Mouse (Mus musculus) hindbrain, embryonic 14.5 days (tissue): ENCODE measurements at regions not wholly inside any gene's neighbourhood (a gene's known extent, or its start where the extent isn't known, plus 50 kb on each side); places are given as distances from the start of the nearest gene placed in this dataset.

Experiments
- ATAC-seq: fragments of 200-750 bp; cut with Nextera tagmentation; 2 replicates; pipeline ENCODE4 v1.8.0; 2017; ENCODE audit warnings: moderate number of reproducible peaks, mild to moderate bottlenecking, moderate TSS enrichment, moderate library complexity; ENCODE audit not compliant: low FRiP score
- DNase-seq: peaks from one replicate; pipeline ENCODE4 v3.0.0-alpha.2; 2015; ENCODE audit warnings: low spot score
- H3K27ac ChIP-seq: fragments of 300-500 bp; sonication (generic); 2 replicates; pipeline ENCODE4 v1.5.1; 2014; ENCODE audit warnings: mild to moderate bottlenecking, moderate library complexity
- H3K27me3 ChIP-seq: fragments of 300-500 bp; sonication (generic); 2 replicates; pipeline ENCODE4 v1.6.1; 2014; ENCODE audit warnings: mild to moderate bottlenecking, low read length, mixed read lengths; ENCODE audit not compliant: control insufficient read depth, insufficient read depth
- H3K36me3 ChIP-seq: fragments of 300-500 bp; sonication (generic); replicated peaks from 2 replicates; pipeline ENCODE4 v1.6.1; 2014; ENCODE audit not compliant: control insufficient read depth, insufficient read depth
- H3K4me1 ChIP-seq: fragments of 300-500 bp; sonication (generic); replicated peaks from 2 replicates; pipeline ENCODE4 v1.6.1; 2014; ENCODE audit warnings: antibody characterized with exemption, low read length, mixed read lengths; ENCODE audit not compliant: control insufficient read depth, insufficient read depth
- H3K4me2 ChIP-seq: fragments of 300-500 bp; sonication (generic); replicated peaks from 2 replicates; pipeline ENCODE4 v1.6.1; 2014; ENCODE audit warnings: mild to moderate bottlenecking, moderate library complexity
- H3K4me3 ChIP-seq: fragments of 300-500 bp; sonication (generic); replicated peaks from 2 replicates; pipeline ENCODE4 v1.5.1; 2014; ENCODE audit warnings: mild to moderate bottlenecking, low read length
- H3K9ac ChIP-seq: fragments of 300-500 bp; sonication (generic); 2 replicates; pipeline ENCODE4 v1.6.1; 2014
- H3K9me3 ChIP-seq: fragments of 300-500 bp; sonication (generic); 2 replicates; pipeline ENCODE4 v1.6.1; 2016; ENCODE audit warnings: low read length; ENCODE audit not compliant: control insufficient read depth
- WGBS: fragments of 180-500 bp; shearing (Covaris S2); extraction: QIAGEN DNeasy Blood & Tissue Kit; methylation state at CpG from one replicate; pipeline ENCODE4 v1.1.7; 2014; 5-methylcytosine and 5-hydroxymethylcytosine counted together

GRCm38 (mm10) chr5:64517241-64517640 lies 285.9 kb upstream of the Klf3 start:
- WGBS = 92% methylated on average over 4 of the region's 4 CpGs
- DNase-seq = no peak
- Histone ChIP-seq H3K9me3 (no peaks in the 10 kb centered on the region), H3K4me3 (no peak overlapping the region), H3K9ac (no peak overlapping the region), H3K36me3 (no peaks in the 10 kb centered on the region), H3K27ac (no peak overlapping the region), H3K27me3 (no peaks in the 10 kb centered on the region), H3K4me1 (no peaks in the 10 kb centered on the region), H3K4me2 (no peak overlapping the region)
- ATAC-seq = no peak

DNA sequence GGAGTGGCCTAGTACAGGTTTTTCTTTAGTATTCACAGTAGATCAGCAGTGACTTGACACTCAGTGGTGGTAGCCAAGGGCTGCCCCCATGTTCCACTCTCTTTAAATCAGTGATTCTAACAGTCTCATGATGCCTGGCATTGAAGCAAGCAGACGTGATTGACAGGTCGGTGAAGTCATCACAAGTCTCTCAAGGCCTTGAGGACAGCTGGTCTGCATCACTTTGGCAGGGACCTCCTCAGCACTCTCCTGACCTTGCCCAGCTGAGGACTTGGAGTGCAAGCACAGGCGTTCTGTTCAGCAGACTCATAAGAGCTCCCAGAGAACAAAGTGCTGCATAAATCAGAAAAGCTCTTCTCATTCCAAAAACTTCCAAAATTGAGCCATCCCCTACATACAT lies 285.4 kb upstream of the Klf3 start:
- Histone ChIP-seq H3K9me3 (no peaks in the 10 kb centered on the region), H3K4me1 (no peaks in the 10 kb centered on the region), H3K27ac (no peak overlapping the region), H3K9ac (no peak overlapping the region), H3K4me2 (no peak overlapping the region), H3K27me3 (no peaks in the 10 kb centered on the region), H3K4me3 (no peak overlapping the region), H3K36me3 (no peaks in the 10 kb centered on the region)
- DNase-seq (no peak), ATAC-seq (no peak; the same call in 1 of the 2 replicates)
- 55% methylated on average over 3 of the region's 3 CpGs for WGBS

DNA sequence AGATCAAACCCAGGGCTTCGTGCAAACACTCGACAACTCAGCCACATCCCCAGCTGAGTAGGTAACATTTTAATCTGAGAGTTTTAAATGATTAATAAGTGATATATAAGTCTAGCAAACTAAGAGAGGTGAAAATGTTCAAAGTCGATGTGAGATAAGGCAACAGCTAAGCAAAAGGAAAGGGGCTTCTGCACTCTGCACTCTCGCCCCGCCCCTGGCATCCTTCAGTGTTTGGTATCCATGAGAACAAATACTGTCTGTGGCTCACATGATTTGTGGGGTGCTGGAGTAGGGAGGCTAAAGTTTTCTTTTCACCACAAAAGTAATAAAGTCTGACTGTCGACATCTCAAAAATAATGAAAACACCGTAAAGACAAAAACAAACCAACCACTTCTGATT lies 284.2 kb upstream of the Klf3 start:
- no peaks in the 10 kb centered on the region for H3K36me3 ChIP-seq
- WGBS = 86% methylated on average over 7 of the region's 7 CpGs
- H3K9me3 ChIP-seq = no peaks in the 10 kb centered on the region
- H3K4me3 ChIP-seq = no peak overlapping the region
- no peaks in the 10 kb centered on the region for H3K27me3 ChIP-seq
- no peaks in the 10 kb centered on the region for H3K4me1 ChIP-seq
- H3K4me2 ChIP-seq = no peak overlapping the region
- H3K27ac ChIP-seq = no peak overlapping the region
- H3K9ac ChIP-seq = no peak overlapping the region
- ATAC-seq = no peak
- no peak for DNase-seq

DNA sequence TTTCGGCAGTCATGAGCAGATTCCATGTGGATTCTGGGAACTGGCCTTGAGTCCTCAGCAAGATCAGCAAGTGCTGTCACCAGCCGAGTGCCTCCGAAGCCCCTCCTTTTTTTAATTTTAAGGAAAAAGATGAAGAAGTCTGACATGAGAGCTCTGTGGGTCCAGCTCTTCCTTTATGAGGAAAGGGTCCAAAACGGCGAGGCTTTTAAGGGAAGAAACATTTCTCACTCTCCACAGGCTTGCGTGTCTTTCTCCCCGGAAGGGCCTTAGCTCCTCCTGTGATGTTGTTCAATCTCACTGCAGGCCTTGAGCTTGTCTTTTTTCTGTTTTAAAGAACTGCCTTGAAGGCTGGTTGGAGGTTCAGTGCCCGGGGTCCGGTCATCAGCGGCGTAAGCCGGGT lies 283.5 kb upstream of the Klf3 start:
- H3K27me3 ChIP-seq = no peaks in the 10 kb centered on the region
- no peak overlapping the region for H3K27ac ChIP-seq
- no peak for ATAC-seq
- H3K36me3 ChIP-seq = no peaks in the 10 kb centered on the region
- no peak overlapping the region for H3K9ac ChIP-seq
- no peak overlapping the region for H3K4me2 ChIP-seq
- 85% methylated on average over 12 of the region's 12 CpGs for WGBS
- H3K4me1 ChIP-seq = no peaks in the 10 kb centered on the region
- H3K4me3 ChIP-seq = no peak overlapping the region
- DNase-seq = no peak
- H3K9me3 ChIP-seq = no peaks in the 10 kb centered on the region

GRCm38 (mm10) chr5:64521401-64521800 lies 281.8 kb upstream of the Klf3 start:
- Histone ChIP-seq H3K4me2 (no peak overlapping the region), H3K9me3 (no peaks in the 10 kb centered on the region), H3K36me3 (no peaks in the 10 kb centered on the region), H3K27me3 (no peaks in the 10 kb centered on the region), H3K4me1 (no peaks in the 10 kb centered on the region), H3K9ac (no peak overlapping the region), H3K4me3 (no peak overlapping the region), H3K27ac (no peak overlapping the region)
- WGBS = 73% methylated on average over 6 of the region's 6 CpGs
- DNase-seq (no peak), ATAC-seq (no peak)

DNA sequence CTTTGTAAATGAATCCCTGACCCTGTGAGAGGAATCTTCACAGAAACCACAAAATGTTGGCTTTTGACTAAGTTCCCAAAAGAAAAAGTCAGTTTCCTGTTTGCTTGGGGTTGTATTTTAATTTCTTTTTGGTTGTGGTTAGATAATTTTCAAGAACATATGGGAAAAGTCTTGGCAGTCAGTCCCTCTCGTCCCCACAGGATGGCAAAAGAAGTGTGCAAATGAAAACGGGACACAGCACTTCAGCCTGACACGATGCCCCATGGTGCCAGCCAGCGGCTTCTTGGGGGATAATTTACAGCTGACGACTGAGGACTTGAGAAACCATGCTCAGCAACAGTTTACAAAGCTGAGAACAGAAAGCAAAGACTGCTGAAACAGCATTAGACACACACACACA lies 281.2 kb upstream of the Klf3 start:
- Histone ChIP-seq H3K36me3 (no peaks in the 10 kb centered on the region), H3K9me3 (no peaks in the 10 kb centered on the region), H3K4me3 (no peak overlapping the region), H3K27ac (no peak overlapping the region), H3K4me1 (no peaks in the 10 kb centered on the region), H3K4me2 (no peak overlapping the region), H3K9ac (no peak overlapping the region), H3K27me3 (no peaks in the 10 kb centered on the region)
- DNase-seq (no peak), ATAC-seq (no peak)
- WGBS = 32% methylated on average over 5 of the region's 5 CpGs

DNA sequence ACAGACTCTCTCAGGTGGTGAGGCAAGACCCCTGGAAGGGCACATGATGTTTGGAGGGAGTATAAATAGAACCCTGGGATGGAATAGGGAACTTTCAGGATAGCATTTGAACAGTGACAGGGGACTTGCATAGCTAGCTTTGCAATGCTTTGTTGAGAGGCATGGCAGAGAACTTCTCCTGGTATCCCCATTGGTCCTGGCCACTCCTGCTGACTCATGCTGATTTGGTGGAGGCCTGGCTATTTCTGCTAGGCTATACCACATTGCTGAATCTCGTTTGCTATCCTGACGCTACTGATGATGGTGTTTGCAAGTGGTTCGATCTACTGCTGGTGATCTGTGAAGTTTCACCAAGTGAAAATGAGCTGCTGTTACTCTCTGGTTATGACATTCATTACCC lies 276.7 kb upstream of the Klf3 start:
- 89% methylated on average over 3 of the region's 3 CpGs for WGBS
- Histone ChIP-seq H3K27me3 (no peaks in the 10 kb centered on the region), H3K9ac (no peak overlapping the region), H3K4me1 (no peaks in the 10 kb centered on the region), H3K36me3 (no peaks in the 10 kb centered on the region), H3K9me3 (no peaks in the 10 kb centered on the region), H3K4me2 (no peak overlapping the region), H3K4me3 (no peak overlapping the region), H3K27ac (no peak overlapping the region)
- DNase-seq (no peak), ATAC-seq (no peak)

- no peaks in the 10 kb centered on the region for H3K9me3 ChIP-seq
- ATAC-seq (no peak), DNase-seq (no peak)
- no peaks in the 10 kb centered on the region for H3K36me3 ChIP-seq
- H3K27ac ChIP-seq = no peak overlapping the region
- no peak overlapping the region for H3K4me2 ChIP-seq
- no peaks in the 10 kb centered on the region for H3K4me1 ChIP-seq
- H3K27me3 ChIP-seq = no peaks in the 10 kb centered on the region
- H3K9ac ChIP-seq = no peak overlapping the region
- 70% methylated on average over 3 of the region's 3 CpGs for WGBS
- H3K4me3 ChIP-seq = no peak overlapping the region
These were observed 275.2 kb upstream of the Klf3 start for GRCm38 (mm10) chr5:64527962-64528361.

- H3K4me2 ChIP-seq = no peak overlapping the region
- no peak overlapping the region for H3K9ac ChIP-seq
- ATAC-seq = no peak
- no peak overlapping the region for H3K4me3 ChIP-seq
- no peaks in the 10 kb centered on the region for H3K36me3 ChIP-seq
- no peaks in the 10 kb centered on the region for H3K27me3 ChIP-seq
- H3K27ac ChIP-seq = no peak overlapping the region
- 96% methylated on average over 4 of the region's 4 CpGs for WGBS
- DNase-seq = no peak
- H3K4me1 ChIP-seq = no peaks in the 10 kb centered on the region
- H3K9me3 ChIP-seq = no peaks in the 10 kb centered on the region
These were observed 268.8 kb upstream of the Klf3 start for GRCm38 (mm10) chr5:64534371-64534770.

GRCm38 (mm10) chr5:64534947-64535346 lies 268.2 kb upstream of the Klf3 start:
- Histone ChIP-seq H3K9me3 (no peaks in the 10 kb centered on the region), H3K4me3 (no peak overlapping the region), H3K36me3 (no peaks in the 10 kb centered on the region), H3K27me3 (no peaks in the 10 kb centered on the region), H3K4me1 (no peaks in the 10 kb centered on the region), H3K27ac (no peak overlapping the region), H3K9ac (no peak overlapping the region), H3K4me2 (no peak overlapping the region)
- ATAC-seq (no peak), DNase-seq (no peak)
- WGBS = 95% methylated on average over 6 of the region's 6 CpGs
